Mouse (Mus musculus): Measurements from ENCODE around the gene Med8.

Med8 gene

DNA sequence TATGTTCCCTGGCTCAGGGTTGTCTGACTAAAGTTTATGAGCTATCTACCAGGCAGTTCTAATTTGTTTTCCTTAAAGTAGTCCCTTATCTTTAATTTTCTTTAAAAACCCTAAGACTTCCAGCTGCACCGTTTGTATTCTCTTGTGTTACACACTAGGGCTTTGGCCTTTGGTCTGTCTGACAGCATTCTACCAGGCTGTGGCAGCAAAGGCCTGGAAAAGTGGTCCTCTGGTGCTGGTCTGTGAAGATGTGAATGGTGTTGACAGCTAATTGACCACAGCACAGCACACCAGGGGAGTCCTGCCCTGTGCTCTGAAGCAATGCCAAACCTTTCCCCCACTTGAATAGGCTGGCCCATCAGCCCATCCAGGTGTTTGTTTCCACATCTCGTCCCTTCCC lies 6.6 kb downstream of the Med8 start:
- DNase-seq (ENCODE audit: low spot score): peak; percentile 27

DNA sequence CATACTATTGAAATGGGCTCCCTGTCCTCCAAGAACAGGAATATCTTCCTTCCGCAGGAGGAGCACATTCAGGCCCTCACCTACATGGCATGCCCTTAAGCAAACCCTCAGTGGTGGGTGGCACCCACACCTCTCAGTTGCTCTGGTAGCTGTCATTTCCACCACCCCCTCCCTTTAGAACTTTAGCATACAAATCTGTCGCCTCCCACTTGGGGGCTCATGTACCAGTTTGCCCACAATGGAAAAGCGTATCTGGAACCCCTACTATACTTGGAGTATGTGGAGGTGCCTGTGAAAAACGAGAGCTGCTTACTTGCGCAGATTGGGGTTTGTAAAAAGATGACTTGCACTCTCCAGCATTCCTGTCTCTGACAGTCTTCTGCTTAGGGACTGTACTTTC lies 7.2 kb downstream of the Med8 start:
- no peak for DNase-seq (ENCODE audit: low spot score)

DNA sequence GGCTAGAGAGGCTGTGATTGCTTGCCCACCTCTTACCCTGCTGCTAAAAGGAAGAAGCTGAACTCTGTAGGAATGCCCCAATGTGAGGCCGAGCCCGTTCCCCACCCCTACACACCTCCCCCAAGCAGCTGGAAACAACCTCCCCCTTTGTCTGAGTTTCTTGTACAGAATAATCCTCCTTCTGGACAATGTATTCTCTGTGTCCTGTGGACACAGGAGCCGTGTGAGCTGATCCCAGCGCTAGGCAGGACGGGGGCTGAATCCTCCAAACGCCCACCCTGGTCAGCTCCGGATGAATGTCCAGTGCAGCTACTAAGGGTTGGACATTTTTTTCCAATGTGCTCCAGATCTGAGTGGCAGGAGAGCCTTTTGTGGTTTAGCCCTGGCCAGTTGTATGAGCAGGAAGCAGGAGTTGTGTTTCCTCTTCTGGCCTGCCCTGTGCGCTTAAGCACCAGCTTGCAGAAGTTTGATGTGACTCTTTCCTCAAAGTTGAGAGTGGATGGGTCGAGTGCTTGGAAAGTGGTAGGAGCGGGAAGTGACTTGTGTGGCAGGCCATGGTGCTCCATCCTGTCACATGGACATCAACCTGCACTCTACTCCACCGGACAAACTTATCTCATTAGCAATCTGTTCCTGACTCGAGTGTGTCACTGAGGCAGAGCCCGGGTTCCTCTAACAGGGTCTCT lies 8.1 kb downstream of the Med8 start:
- DNase-seq (ENCODE audit: low spot score): peak; percentile 34

DNA sequence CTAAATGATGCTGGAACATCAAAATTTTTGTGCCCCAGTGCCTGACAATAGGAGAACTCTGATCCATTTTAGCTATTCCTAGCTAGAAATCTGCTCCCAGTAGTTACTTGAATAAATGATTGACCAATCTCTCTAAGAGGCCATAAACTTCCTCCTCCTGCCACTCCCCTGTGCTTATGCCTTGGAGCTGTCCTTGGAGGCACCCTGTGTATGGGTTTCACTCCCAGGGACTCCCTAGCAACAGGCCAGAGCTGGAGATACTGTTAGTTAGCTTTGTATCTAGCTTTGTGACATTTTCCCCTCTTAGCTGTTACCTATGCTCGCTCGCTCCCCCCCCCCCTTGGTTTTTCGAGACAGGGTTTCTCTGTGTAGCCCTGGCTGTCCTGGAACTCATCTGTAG lies 12.2 kb downstream of the Med8 start:
- DNase-seq (ENCODE audit: low spot score): no peak

DNA sequence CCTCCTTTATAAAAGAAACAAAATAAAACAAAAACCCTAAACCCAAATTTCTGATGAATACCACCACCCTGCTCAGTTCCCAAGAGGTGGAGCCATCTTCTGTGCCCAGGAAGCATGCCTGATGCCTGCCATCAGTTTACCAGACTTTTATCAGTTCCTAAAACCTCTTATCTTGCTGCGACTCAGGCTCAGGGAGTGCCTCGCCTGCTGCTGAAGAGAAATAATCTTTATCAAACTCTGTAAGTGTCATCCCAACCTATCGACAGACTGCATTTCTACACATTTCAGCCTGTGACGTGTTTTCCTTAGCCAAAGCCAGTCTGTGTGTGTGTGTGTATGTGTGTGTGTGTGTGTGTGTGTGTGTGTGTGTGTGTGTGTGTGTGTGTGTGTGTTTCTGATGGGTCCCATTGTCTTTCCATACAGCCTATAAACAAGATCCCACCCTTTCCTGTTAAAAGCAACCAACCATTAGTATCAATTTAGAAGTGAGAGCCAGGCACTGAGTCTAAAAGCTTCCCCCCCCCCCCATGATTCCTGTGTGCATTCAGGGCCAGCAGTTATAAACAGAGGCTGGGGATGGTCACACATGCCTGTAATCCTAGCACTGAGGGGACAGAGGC lies 15.5 kb downstream of the Med8 start:
- DNase-seq (ENCODE audit: low spot score): no peak

DNA sequence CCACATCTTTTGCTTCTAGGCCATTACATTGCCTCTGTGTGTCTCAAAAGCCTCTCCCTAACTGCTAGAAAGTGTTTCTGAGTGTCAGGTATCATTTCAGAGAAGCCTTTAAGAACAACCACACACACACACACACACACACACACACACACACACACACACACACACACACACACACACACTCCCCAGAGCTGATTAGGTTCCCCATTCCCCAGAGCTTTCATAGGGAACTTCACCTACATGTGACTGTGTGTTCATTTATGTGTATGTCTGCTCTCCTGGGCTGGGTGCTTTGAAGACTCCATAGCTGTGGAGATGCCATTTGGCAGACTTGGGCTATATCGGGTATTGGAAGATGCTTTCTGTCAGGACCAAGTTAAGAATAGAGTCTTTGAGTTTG lies 16.2 kb downstream of the Med8 start:
- no peak for DNase-seq (ENCODE audit: low spot score)

- DNase-seq (ENCODE audit: low spot score): no peak
Observed at GRCm38 (mm10) chr4:118427415-118427767, 18.3 kb downstream of the Med8 start.

DNA sequence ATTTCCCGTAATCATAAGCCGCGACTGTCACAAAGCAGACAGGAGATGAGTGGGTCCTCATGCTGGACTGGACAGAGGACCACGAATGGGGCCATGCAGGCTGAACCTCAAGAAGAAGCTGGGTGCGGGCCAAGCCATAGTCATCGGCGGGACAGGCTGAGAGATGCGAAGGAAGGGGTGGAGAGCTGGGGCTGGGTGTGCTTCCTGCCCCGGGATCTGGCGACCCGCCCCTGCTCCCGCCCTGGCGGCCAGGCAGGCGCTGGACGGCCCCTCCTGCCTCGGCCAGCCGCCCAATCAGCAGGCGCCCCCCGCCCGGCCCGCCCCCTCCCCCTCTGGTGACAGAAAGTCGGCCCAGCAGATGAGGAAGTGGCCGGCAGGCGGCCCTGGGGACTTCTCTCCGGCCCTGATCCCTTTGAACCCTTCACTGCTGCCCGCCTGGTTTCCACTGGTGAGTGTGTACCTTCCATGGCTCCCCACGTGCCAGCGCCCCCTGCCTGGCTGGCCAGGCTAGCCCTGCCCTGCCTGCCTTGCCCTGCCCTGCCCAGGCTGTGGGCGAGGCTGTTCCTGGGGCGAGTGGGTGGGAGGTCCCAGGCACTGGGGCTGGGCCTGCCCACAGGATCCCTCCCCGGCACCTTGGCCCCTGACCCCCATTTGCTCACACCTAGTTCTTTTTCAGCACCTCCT lies 18.8 kb downstream of the Med8 start, which contains the start of gene Elovl1:
Elovl1 (plus strand) TSS at position 326 of the 684 bp plus-strand sequence.
- peak; percentile 81 for DNase-seq (ENCODE audit: low spot score)

GRCm38 (mm10) chr4:118428531-118429214 lies 19.5 kb downstream of the Med8 start:
- no peak for DNase-seq (ENCODE audit: low spot score)

DNA sequence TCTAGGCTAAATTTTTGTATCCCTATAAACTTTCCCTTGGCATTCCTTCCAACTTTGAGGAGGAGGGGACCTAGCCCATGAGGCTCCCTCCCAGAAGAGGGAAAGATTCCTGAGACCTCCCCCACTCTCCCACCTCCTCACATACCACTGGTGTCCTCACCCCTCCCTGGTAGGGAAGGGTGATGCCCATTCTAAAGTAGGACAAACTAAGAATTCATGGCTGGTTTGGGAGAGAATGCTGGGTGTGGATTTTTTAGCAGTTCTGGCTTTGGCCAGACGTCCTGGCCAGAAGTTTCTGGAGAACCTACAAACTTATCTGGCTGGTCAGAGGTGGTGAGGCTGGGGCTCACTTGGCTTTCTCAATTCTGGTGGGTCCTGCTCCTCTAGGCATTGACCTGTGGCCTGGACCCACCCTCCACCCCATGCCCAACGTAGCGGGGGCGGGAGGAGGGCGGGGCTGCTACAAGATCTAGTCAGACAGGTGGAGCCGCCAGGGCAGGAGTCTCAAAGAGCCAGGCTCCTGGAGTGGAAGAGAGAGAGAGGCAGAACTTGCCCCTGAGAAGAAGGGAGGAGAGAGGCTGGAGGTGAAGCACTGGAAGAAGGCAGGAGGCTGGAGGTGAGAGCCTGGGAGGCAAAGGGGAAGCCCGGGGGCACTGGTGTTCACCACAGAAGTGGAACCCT lies 20.2 kb downstream of the Med8 start:
- DNase-seq (ENCODE audit: low spot score): no peak

- DNase-seq (ENCODE audit: low spot score): no peak
Observed at GRCm38 (mm10) chr4:118432332-118432731, 23.2 kb downstream of the Med8 start.

DNA sequence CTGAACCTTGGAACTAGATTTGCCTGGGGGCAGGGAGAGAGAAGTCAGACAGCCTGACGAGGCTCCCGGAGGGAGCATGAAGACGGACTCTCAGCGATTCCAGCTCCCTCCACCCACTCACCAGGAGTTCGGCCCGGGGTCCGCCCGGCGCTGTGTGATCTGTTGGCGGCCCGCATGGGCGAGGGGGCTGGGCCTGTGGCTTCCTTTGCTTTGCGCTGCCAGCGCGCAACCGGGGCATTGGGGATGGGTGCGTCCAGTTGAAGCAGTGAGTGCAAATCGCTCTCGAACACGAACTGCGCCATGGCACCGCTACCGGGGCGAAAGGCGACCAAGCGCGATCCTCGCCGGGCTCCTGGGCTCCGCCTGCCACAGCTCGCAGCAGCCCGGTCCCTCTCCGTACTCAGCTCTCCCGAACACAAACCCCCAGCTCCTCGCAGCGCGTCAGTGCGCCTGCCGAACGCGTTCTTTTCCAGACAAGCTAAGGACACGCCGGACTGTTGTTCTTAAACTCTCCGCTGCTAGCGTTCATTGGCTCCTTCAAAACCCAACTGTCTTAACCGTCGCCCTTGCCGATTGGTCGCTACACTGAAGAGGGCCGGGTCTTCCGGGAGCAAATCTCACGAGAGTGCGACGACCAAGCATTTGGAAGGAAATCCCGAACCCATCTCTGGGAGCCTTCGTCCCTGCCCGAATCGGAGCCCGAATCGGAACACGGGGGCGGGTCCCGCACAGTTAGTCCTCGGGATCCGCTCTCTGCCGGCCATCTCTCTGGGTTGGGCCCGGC lies 27.9 kb downstream of the Med8 start, which contains the start of gene Cdc20:
Cdc20 (minus strand) TSS at position 533 of the 784 bp plus-strand sequence.
- DNase-seq (ENCODE audit: low spot score): peak; percentile 91

DNA sequence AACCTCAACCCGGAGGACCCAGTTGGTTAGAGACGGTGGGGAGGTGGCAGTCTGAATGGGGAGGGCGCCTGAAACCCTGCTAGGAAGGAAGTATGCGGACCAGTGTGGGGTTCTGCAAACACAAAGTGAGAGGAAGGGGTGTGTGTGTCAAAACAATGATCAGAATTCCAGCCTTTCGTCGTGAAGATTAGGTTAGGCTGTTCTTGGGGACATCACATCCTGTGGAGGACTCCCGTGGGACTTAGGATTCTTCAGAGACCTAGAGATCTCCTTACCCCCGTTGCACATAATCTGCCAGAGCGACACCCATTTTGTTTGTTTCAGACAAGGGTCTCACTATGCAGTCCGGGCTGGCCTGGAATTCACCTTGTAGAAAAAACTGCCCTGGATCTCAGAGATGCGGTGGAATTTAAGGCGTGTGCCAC lies 28.7 kb downstream of the Med8 start:
- DNase-seq (ENCODE audit: low spot score): no peak

- no peak for DNase-seq (ENCODE audit: low spot score)
Observed at GRCm38 (mm10) chr4:118445088-118445487, 36.0 kb downstream of the Med8 start.

DNA sequence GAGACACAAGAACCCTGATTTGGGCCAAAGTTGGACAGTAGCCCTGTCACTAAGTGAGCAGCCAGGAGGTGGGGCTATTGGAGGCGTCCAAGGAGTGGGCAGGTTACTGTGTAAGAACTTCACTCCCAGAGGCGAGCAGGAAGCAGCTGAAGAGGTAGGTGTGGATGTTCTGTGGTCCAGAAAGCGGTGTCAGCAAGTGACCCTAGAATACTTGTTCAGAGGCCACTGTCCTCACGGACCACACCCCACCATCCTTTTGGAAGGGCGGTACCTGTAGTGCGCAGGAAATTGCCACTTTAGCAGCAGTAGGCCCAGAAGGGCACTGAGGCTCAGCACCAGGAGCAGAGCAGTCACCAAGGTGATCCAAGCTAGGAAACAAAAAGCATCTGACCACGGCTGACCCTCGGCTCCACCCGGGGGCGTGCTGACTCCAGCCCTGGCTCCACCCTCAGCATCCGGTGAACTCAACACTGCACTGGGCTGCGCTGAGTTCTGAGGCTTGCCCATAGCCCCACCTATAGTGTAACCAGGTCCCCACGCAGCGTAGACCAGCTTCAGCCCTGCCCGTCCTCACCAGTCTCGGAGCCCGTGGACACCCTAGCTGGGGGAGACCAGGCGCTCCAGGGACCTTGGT lies 36.8 kb downstream of the Med8 start:
- peak; percentile 39 for DNase-seq (ENCODE audit: low spot score)

- DNase-seq (ENCODE audit: low spot score): no peak
Observed at GRCm38 (mm10) chr4:118446415-118447153, 37.4 kb downstream of the Med8 start.

DNA sequence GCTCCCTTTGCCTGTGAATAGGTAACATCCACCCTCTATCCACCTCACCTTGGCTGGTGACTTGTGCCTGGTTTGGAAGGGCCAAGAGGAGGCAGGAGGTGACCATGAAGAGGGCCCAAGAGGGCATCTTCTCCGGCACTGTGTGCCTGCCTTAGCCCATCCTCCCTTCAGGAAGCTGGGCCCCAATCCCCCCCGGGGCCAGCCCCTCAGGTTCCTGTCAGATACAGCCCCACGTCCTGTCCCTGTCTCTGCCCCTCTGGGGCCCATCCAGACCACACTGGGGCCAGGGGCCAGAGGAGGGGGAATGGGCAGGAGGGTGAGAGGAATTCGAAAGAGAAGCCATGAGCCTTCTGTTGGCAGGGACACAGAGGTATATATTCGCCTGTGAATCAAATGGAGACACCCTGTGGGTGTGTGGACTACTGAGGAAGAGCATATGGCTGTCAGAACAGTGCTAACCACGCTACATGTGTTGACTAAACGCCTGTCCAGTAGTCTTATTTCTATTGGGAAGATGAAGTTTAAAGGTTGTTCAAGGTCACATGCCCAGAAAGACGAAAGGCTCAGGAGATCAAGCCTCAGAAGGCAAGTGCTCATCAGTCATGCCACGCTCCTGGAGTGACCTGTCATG lies 48.3 kb downstream of the Med8 start, which contains the start of gene Mpl:
Mpl (minus strand) TSS at position 169 of the 631 bp plus-strand sequence.
- DNase-seq (ENCODE audit: low spot score): no peak

DNA sequence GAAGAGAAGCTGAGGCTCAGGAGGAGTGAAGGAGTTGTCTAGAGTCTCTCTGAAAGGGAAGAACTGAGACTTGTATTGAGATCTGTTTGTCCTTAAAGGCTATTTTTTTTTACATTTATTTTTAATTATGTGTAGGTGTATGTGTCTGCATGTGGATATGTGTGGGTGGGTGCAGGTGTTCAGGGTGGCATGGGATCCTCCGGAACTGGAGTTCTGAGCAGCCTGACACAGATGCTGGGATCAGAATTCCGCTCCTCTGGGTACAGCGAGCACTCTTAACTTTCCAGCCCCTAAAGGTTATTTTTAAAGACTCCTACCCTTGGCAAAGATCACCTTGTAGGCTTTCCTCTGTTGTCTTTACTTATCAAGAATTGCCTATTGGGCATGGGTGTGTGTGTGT lies 55.8 kb downstream of the Med8 start:
- peak; percentile 9 for DNase-seq (ENCODE audit: low spot score)

Data from layer of hippocampus, adult 11-12 months (tissue).